Mouse (Mus musculus) megakaryocyte, embryonic 14.5 days (primary cell): ENCODE measurements at regions not wholly inside any gene's neighbourhood (a gene's known extent, or its start where the extent isn't known, plus 50 kb on each side); places are given as distances from the start of the nearest gene placed in this dataset.

Experiments used
- FLI1 ChIP-seq: IDR thresholded peaks from 2 replicates; pipeline ENCODE4 v1.6.1; 2012; ENCODE audit warnings: low read length, inconsistent platforms, mixed read lengths
- GATA1 ChIP-seq: IDR thresholded peaks from 3 replicates; pipeline ENCODE4 v1.6.1; 2012; ENCODE audit warnings: mixed read lengths, low read length, inconsistent platforms, borderline replicate concordance

DNA sequence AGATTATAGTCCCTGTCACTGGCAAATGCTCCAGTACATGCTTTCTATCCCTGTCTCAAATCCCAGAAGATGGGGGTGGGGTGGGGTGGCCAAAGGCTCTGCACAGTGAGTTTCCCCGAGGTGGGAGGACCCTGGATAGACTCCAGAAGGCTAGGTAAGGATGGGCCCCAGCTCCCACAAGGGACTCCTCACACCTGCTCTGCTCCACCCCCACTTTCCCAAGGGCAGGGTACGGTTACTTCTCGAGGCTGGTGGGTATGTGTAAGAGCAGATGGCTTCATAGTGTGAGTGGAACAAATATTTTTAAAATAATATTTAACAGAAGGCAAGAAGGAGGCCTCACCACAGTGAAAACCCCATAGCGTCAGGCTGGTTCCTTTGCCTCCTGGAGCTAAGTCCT, 398.6 kb upstream of the Cdh4 start:
- TF ChIP-seq GATA1 (no peak), FLI1 (no peak)
